Mouse (Mus musculus) left cerebral cortex, postnatal 10 days (tissue): ENCODE data around the gene Nfkb1. TPM values are rescaled to one million over a fixed set of nuclear protein-coding genes. Genes with fewer than 3 reads are reported as not detected.
A peak's percentile ranks its signal among the peaks of the same experiment; 100 is the strongest.

ENCODE experiments used
- DNase-seq, 2 experiments: peaks; one replicate each; pipeline ENCODE4 v3.0.0; 2021 to 2022; ENCODE audit warnings: low spot score in 2 of 2, mixed read lengths in 1 of 2; ENCODE audit errors: extremely low spot score in 1 of 2
- intact Hi-C: fragments of 180-260 bp; cut with DNase I; formaldehyde crosslinking; loops from one replicate; pipeline ENCODE4 v1.15.1; 2025
- total RNA-seq, 2 experiments: library from RNA; stranded (reverse); gene quantifications; 2 replicates each; pipeline ENCODE4 v1.2.3; 2021

Nfkb1 gene
- total RNA-seq = 10 to 100 TPM; 16.9 to 18.3 TPM

- peak; percentile 47 to 77 for DNase-seq
- intact Hi-C loops = loop anchor here (5.0 kb wide), 1 partner anchor 64 kb away; no protein-coding TSS in a partner anchor
These were observed at the start of gene Nfkb1 for GRCm38 (mm10) chr3:135691191-135692131. Nfkb1 (minus strand) TSS chr3:135691547.

GRCm38 (mm10) chr3:135740711-135741110, 49.4 kb upstream of the Nfkb1 start:
- intact Hi-C loops = no loop called here
- DNase-seq = no peak

GRCm38 (mm10) chr3:135734736-135735135, 43.4 kb upstream of the Nfkb1 start:
- intact Hi-C loops = loop anchor here (10.0 kb wide), 1 partner anchor 1090 kb away; no protein-coding TSS in a partner anchor
- no peak for DNase-seq

DNA sequence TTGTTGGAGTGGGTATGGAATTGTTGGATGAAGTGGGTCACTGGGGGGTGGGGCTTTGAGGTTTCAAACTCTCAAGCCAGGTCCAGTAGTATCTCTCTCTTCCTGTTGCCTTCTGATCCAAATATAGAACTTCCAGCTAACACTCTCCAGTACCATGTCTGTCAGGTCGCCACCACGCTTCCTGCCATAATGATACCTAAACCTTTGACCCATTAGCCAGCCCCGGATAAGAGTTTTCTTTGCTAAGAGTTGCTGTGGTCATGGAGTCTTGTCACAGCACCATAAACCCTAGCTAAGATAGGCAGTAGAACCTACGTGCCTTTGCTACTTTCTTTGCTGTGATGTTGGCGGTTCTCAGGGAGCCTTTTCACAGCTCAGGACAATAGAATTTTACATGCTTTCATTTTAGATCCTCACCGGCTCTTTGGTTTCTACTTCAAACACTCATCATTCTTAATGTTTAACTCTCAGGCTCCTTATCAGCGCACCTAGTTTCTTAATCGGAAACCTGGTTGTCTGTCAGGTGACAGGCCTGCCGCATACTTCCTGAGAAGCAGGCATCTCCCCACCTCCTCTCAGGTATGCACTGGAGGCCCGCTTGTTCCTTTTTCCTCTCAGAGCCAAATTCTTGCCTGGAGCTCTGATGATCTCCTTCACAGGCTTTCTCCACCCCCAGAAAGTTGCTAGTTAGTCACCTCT, 41.5 kb upstream of the Nfkb1 start:
- DNase-seq = no peak
- intact Hi-C loops = loop anchor here (10.0 kb wide), 1 partner anchor 1088 kb away; no protein-coding TSS in a partner anchor

- intact Hi-C loops = loop anchor here (2.0 to 10.0 kb wide), 3 partner anchors 329 to 1087 kb away; no protein-coding TSS in a partner anchor
- peak; percentile 91 to 96 for DNase-seq
These were observed 40.1 kb upstream of the Nfkb1 start for GRCm38 (mm10) chr3:135731292-135732047.

- intact Hi-C loops = loop anchor here (2.0 to 10.0 kb wide), 3 partner anchors 328 to 1086 kb away; no protein-coding TSS in a partner anchor
- no peak for DNase-seq
These were observed 39.4 kb upstream of the Nfkb1 start for GRCm38 (mm10) chr3:135730790-135731189.

DNA sequence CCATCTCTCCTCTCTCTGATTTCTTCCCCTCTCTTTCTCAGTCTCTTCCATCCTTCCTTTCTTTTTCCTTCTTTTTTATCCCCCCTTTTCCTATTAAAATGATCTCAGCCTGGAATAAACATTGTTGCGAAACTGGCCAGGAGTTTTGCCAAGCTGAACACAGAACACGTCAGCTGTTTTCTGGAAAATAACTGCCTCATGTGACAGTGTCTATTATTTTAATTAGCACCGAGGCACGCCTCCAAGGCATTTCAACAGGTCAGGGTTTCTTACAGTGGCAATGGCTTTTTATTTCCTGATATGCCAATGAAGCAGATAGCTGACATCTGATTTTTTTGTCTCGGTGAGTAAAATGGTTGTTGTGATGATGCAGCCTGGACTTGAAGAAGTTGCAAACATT, 38.2 kb upstream of the Nfkb1 start:
- intact Hi-C loops = no loop called here
- DNase-seq = no peak

GRCm38 (mm10) chr3:135728900-135729299, 37.6 kb upstream of the Nfkb1 start:
- intact Hi-C loops = no loop called here
- no peak for DNase-seq

DNA sequence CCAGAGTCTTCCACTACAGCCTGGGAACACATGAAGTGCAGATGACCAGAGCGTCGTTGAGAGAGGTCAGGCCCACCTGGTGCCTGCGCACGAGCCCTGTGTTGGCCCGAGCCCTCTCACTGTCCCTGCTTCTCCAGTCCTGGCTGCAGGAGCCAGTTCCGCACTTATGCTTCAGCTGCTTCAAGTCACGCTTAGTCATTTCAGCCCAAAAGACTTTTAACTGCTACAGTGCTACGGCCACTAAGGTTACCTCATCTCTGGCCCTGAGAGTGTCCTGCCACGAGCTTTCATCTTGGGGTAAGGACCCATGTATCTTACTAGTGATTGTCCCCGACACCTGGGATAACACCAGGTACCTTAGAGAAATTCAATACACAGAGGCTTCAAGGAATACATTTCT, 36.0 kb upstream of the Nfkb1 start:
- DNase-seq = no peak
- intact Hi-C loops = no loop called here

DNA sequence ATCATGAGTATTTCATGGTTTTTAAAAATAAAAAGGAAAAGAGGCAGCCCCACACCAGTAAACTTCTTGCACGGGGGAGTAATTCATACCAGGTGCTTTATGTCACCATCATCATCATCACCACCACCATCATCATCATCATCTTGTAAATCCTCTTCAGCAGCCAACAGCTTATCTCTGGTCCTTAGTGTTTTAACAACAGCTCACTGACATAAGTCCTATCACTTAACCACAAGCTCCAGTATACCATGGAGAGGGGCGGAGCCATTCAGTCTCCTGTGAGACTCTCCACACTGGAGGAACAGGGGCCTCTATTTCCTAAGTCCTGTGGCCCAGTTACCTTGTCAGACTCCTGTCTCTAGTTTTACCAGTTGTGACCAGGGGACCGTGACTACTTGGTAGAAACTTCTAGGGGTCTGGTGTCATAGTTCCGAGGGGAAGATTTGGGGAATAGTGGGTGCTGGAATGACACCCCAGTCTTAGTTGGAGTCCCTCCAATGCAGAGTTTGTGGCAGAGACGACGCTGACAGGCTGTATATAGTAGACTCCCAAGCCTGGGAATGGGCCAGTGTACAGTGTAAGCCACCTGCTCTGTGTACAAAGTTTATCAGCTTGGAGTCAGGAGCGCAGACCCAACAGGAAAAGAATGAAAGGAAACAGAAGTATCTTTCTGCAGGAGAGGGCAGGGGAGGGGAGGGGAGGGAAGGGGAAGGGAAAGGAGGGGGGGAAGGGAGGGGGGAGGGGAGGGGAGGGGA, 35.4 kb upstream of the Nfkb1 start:
- no peak for DNase-seq
- intact Hi-C loops = no loop called here

DNA sequence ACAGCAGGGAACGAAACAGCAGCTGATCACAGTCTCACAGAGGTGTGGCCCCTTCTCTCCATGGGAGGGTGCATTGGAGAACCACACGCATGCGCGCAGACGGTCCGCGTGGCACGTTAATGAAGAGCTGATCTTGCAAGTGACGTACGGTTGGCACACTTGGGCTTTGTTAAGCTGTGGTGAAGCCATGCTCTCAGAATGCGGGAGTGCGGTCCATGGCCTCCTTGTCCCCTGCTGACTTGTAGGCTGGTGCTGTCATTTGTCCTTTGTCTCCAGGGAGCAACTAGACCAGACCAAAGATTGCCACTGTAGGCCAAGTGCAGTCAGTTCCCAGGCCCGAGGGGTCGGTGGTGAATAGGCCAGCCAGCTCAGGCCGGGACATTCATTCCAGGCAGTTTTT, 34.7 kb upstream of the Nfkb1 start:
- intact Hi-C loops = no loop called here
- peak in 1 of 2 experiments; percentile 23 for DNase-seq

- DNase-seq = no peak
- intact Hi-C loops = no loop called here
These were observed 30.8 kb upstream of the Nfkb1 start for GRCm38 (mm10) chr3:135722104-135722503.

GRCm38 (mm10) chr3:135719969-135720368, 28.6 kb upstream of the Nfkb1 start:
- DNase-seq = no peak
- intact Hi-C loops = no loop called here

- intact Hi-C loops = no loop called here
- DNase-seq = no peak
These were observed 27.8 kb upstream of the Nfkb1 start for GRCm38 (mm10) chr3:135719179-135719532.

- intact Hi-C loops = no loop called here
- no peak for DNase-seq
These were observed 27.2 kb upstream of the Nfkb1 start for GRCm38 (mm10) chr3:135718323-135719178.

GRCm38 (mm10) chr3:135713016-135713950, 21.9 kb upstream of the Nfkb1 start:
- DNase-seq = no peak
- intact Hi-C loops = no loop called here
